In the genomic region with DNA sequence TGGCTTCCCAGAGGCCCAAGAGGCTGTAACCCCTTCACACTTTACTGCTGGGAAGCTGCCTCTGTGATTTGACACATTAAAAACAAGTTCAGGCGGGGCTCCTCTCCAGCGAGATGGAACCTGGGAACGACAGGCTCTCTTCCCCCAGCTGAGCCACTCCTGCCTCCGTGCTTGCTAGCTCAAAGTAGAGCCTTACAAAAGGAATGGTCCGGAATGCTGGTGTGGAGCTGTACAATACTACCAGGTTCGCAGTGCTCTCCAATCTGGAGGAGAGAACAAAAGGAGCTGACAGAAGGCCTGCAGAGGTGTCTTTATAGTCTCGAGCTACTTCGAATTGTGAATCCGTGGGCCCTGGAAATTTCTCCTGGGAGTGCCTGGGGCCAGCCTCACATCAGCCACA, we compare ENCODE assay signal across 8 mouse cellular contexts.
DNase-seq lines count a peak whose midpoint lies in the region; ATAC-seq and TF ChIP-seq lines count a peak whose summit lies in the region.

No protein-coding gene starts in this region.

- WGBS in heart, postnatal 0 days = 11% methylated on average over 9 of the region's 9 CpGs
- WGBS in forebrain, embryonic 15.5 days = 9% methylated on average over 9 of the region's 9 CpGs
- WGBS in liver, postnatal 0 days (ENCODE audit: insufficient replicate concordance) = 15% methylated on average over 9 of the region's 9 CpGs

- TF ChIP-seq CTCF in heart, postnatal 0 days (IDR thresholded peaks at IDR 0.05; ENCODE audit: low read depth) = no peak
- TF ChIP-seq CTCF in liver, postnatal 0 days (IDR thresholded peaks at IDR 0.05; ENCODE audit: low read depth) = no peak

- H3K36me3 ChIP-seq in heart, postnatal 0 days (replicated peaks; ENCODE audit: control insufficient read depth, insufficient read depth, low read length) = no peaks in the 10 kb centered on the region
- no peaks in the 10 kb centered on the region for H3K36me3 ChIP-seq in forebrain, embryonic 15.5 days
- no peaks in the 10 kb centered on the region for H3K36me3 ChIP-seq in liver, postnatal 0 days (replicated peaks; ENCODE audit: insufficient read depth, low read length)

- TF ChIP-seq EP300 in heart, postnatal 0 days (IDR thresholded peaks at IDR 0.05; ENCODE audit: low read depth) = no peak
- TF ChIP-seq EP300 in liver, postnatal 0 days (IDR thresholded peaks at IDR 0.05; ENCODE audit: low read depth) = no peak

- ATAC-seq in heart, postnatal 0 days (ENCODE audit: insufficient read depth, low read depth) = no peak
- ATAC-seq in forebrain, embryonic 15.5 days (replicated peaks) = no peak
- ATAC-seq in liver, postnatal 0 days = no peak

- 0 out of 2 replicates have a peak overlapping the region, but pooled peaks have one; percentile 5 for H3K4me3 ChIP-seq in heart, postnatal 0 days (ENCODE audit: low read depth, low read length)
- H3K4me3 ChIP-seq in forebrain, embryonic 15.5 days = peak overlapping the region; percentile 43
- no peak overlapping the region for H3K4me3 ChIP-seq in liver, postnatal 0 days (ENCODE audit: low read depth, low read length)

- H3K9me3 ChIP-seq in heart, postnatal 0 days (replicated peaks; ENCODE audit: control insufficient read depth, low read length) = no peaks in the 10 kb centered on the region
- H3K9me3 ChIP-seq in forebrain, embryonic 15.5 days = no peaks in the 10 kb centered on the region
- H3K9me3 ChIP-seq in liver, postnatal 0 days (ENCODE audit: low read length) = no peaks in the 10 kb centered on the region

- H3K9ac ChIP-seq in heart, postnatal 0 days (replicated peaks; ENCODE audit: low read depth, low read length) = no peak overlapping the region
- peak overlapping the region; percentile 25; the same call in 1 of the 2 replicates for H3K9ac ChIP-seq in forebrain, embryonic 15.5 days (replicated peaks)
- no peak overlapping the region for H3K9ac ChIP-seq in liver, postnatal 0 days (replicated peaks)

- no peaks in the 10 kb centered on the region for H3K27me3 ChIP-seq in heart, postnatal 0 days (ENCODE audit: control insufficient read depth, insufficient read depth, low read length)
- H3K27me3 ChIP-seq in forebrain, embryonic 15.5 days = no peaks in the 10 kb centered on the region
- 0 out of 2 replicates have a peak, but pooled peaks cover 4% of the 10 kb centered on the region for H3K27me3 ChIP-seq in liver, postnatal 0 days (ENCODE audit: insufficient read depth, low read length)

- H3K4me2 ChIP-seq in heart, postnatal 0 days (ENCODE audit: low read depth, low read length) = peak overlapping the region; percentile 52
- H3K4me2 ChIP-seq in forebrain, embryonic 15.5 days (replicated peaks) = peak overlapping the region; percentile 67
- H3K4me2 ChIP-seq in liver, postnatal 0 days (ENCODE audit: low read depth, low read length) = peak overlapping the region; percentile 56; the same call in 1 of the 2 replicates

- no peak for DNase-seq in heart, postnatal 0 days (ENCODE audit: low spot score)
- no peak for DNase-seq in heart, postnatal 4 days
- DNase-seq in MN1 (ENCODE audit: low spot score) = peak; percentile 6
- no peak for DNase-seq in liver, postnatal 0 days
- DNase-seq in gastrocnemius, postnatal 4 days (ENCODE audit: low spot score in 2 of 2) = no peak
- DNase-seq in gastrocnemius, postnatal 25 days = no peak
- DNase-seq in retina, postnatal 1 day = no peak

- H3K27ac ChIP-seq in heart, postnatal 0 days (ENCODE audit: low read depth) = no peak overlapping the region
- no peak overlapping the region for H3K27ac ChIP-seq in forebrain, embryonic 15.5 days (replicated peaks)
- no peak overlapping the region for H3K27ac ChIP-seq in liver, postnatal 0 days (ENCODE audit: low read depth)

- H3K4me1 ChIP-seq in heart, postnatal 0 days (ENCODE audit: control insufficient read depth, insufficient read depth) = peaks cover 3% of the 10 kb centered on the region; the same call in 1 of the 2 replicates
- peaks cover 18% of the 10 kb centered on the region for H3K4me1 ChIP-seq in forebrain, embryonic 15.5 days
- no peaks in the 10 kb centered on the region for H3K4me1 ChIP-seq in liver, postnatal 0 days (ENCODE audit: insufficient read depth)
